Mouse (Mus musculus) layer of hippocampus, adult 8-10 months (tissue): Measurements from ENCODE around the gene Rab11a. TPM values are rescaled to one million over a fixed set of nuclear protein-coding genes. Genes with fewer than 3 reads are reported as not detected.
"Not testable (repeated sequence)": the region's sequence is repeated elsewhere in the genome, so short reads cannot be mapped to it uniquely, and the experiment has no call there.

Source experiments
- DNase-seq, 2 experiments: peaks; one replicate each; pipeline ENCODE4 v3.0.0; 2022; ENCODE audit warnings: low spot score in 2 of 2
- microRNA-seq, 2 experiments: library from miRNA; unstranded; fragments of <30 nt; microRNA quantifications; one replicate each; pipeline ENCODE4 v1.2.0; 2022
- total RNA-seq, 4 experiments: library from RNA; stranded (reverse); gene quantifications; 2 replicates each; pipeline ENCODE4 v1.2.4; 2022

Gene Rab11a
- total RNA-seq, 4 experiments from 2014 or later, result 232 to 262 (median 241) TPM

- DNase-seq, result no peak
These were observed 42.3 kb downstream of the Rab11a start for GRCm38 (mm10) chr9:64695266-64695665.

GRCm38 (mm10) chr9:64693094-64693493 lies 44.5 kb downstream of the Rab11a start:
- no peak for DNase-seq

DNA sequence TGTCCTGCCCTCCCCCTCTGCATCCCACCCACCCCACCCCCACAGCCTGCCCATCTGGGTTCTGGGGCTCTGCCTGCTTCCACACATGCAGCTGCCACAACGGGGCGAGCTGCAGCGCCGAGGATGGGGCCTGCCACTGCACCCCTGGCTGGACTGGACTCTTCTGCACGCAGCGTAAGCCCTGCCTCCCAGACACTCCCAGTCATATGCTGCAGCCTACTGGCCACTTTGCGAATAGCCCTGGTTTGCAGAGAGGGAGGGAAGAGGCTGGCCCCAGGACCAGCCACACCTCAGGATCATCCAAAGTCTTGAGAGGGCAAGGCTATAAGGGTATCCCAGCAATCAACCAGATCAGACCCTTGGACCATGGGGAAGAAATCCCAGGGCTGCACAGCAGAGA lies 46.4 kb downstream of the Rab11a start:
- peak in 1 of 2 experiments; percentile 44 for DNase-seq

GRCm38 (mm10) chr9:64690771-64691170 lies 46.8 kb downstream of the Rab11a start:
- DNase-seq, result no peak

DNA sequence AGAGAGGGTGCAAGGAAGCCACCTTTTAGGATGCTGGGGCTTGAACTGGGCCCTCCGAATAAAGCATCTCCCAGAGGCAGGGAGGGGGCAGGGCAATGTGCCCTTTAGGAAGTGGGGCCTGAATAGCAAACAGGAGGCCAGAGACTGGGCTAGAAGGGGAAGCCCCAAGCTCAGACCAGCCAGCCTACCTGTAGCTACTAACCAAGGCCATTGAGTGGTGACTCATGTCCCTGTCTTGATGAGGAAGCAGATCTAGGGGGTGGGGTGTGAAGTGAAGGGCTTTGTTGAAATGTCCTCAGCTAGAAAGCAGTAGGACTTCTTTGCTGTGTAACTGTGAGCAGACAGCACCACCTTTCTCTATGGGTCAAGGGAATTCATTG lies 49.6 kb downstream of the Rab11a start:
- DNase-seq, result no peak

DNA sequence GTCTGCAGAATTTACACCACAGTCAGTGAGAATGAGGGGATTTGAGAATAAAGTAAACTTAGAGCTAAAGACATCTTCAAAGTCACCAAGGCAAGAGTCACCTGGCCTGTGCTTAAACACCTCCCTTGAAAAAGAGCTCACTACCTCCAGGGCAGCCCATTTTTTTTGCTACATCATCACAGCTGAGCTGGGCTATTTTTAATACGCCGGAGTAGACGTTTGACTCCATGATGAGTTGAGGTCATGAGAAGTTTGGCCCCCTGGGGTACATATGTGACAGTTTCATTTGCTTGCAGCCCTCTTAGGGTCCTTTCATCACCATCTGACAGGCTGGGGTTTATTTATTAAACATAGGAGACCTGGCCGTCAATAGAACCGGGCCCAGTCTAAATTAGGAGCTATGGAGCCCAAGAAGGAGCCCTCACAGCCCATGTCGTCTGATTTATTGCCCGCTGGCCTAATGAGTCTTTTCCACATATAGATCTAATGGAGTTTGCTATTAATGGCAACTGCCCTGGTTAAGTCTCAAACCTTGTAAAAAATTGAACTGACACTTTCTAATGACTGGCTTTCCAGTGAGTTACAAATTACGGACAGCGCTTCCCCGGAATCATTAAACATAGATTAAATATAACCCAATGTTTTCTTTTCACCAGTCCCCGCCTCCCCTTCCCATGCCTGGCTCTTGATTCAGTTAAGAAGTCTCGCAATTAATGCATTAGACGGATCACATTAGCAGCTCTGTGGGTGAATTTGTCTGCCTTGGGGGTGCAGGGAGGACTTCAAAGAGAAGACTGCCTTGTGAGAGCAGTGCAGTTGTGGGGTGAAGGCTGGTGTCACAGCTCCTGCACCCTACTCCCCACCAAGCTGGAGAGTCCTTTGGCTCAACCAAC lies 50.2 kb downstream of the Rab11a start:
- DNase-seq, result no peak

DNA sequence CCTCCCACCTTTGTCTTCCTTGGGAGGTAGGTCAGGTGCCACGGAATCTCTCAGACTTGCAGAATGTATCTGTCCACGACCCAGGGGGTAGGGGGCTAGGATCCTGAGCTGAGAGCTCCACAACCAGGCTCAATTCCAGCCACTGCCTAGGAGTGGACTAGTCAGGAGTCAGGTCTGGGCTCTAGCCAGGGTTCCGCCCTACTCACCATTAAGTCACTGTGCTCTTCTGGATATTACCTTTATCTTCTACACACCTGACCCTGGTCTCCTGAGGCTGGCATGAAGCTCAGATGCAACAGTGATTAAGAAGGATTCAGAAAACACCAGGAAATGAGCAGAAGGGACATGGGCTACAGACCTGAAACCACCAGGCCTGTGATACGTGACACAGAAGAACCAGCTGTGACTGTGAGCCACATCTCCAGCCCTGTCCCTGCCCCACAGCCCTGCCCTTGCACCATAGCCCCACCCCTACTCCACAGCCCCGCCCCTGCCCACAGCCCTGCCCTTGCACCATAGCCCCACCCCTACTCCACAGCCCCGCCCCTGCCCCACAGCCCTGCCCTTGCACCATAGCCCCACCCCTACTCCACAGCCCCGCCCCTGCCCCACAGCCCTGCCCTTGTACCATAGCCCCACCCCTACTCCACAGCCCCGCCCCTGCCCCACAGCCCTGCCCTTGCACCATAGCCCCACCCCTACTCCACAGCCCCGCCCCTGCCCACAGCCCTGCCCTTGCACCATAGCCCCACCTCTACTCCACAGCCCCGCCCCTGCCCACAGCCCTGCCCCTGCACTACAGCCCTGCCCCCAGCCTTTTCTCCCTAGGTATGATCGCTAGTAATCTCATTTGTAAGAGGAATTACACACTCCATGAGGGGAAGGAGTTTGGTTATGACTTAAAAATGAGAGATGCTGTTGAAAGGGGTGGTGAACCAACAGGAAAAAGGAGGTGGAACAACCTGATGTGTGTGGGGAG lies 65.9 kb downstream of the Rab11a start:
- DNase-seq, result not testable (repeated sequence)

DNA sequence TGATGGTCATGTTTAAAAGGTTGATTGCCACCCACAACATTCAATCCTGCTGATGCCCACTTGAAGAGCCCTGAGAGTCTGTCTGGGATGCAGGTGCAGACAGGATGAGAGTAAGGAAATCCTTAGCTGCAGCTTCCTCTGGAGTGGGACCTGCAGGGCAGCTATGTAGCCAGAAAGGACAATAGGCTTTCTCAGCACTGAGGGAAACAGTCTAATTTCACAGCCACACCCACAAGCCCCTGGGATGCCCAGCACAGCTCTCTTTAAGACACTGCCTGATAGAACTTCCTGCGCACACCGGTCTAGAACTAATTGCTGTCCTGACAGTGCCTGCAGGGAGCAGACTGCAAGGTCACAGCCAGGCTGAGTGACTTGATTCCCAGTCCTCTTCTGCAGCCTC lies 69.6 kb downstream of the Rab11a start:
- DNase-seq, result no peak

- DNase-seq, result no peak
These were observed 70.0 kb downstream of the Rab11a start for GRCm38 (mm10) chr9:64667513-64667912.

DNA sequence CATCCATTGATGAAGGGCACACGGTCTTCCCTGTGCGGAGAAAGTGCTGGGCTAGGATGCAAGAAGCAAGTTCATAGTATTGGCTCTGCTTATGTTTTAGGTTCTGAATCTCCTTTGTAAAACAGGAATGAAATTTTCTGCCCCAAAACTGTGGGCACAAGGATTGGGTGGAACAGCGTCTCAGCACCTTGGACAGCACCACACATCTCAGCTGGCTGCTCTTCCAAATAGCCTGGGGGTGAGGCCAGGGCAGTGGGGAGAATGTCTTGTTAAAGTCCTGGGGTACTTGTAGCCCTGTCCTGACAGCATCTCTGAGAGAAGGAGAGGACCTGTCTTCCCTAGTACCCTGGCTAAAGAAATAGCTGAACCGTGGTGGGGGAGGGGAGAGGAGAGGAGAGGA lies 71.0 kb downstream of the Rab11a start:
- no peak for DNase-seq

Small RNAs within 50 kb of the gene (microRNA-seq; reads per million reads assigned to microRNA genes)
- gene Gm47308, result 0 to 0.32 reads per million in 2 experiments

Other genes with a start within 250 kb of the Rab11a start
- 10 to 100 TPM; 43.4 to 53.1 (median 50.3) TPM for gene Dennd4a, start 73.6 kb upstream of the Rab11a start, total RNA-seq
- gene Slc24a1, start 213.8 kb upstream of the Rab11a start, total RNA-seq, result under 1 TPM; 0.08 to 0.30 (median 0.15) TPM
- 10 to 100 TPM; 19.3 to 22.6 (median 20.1) TPM for gene Ints14, start 223.1 kb upstream of the Rab11a start, total RNA-seq